Mouse (Mus musculus) hematopoietic stem cell, adult 5-6 weeks (primary cell): ENCODE measurements at regions not wholly inside any gene's neighbourhood (a gene's known extent, or its start where the extent isn't known, plus 50 kb on each side); places are given as distances from the start of the nearest gene placed in this dataset.

Experiments
- ATAC-seq, 2 experiments: fragments of 125-278 bp in 1 of 2; replicated peaks in 1 of 2; 2 replicates each; pipeline ENCODE4 v1.8.0; 2016 to 2017; ENCODE audit warnings: inconsistent platforms in 2 of 2, mild to moderate bottlenecking in 2 of 2, moderate number of reproducible peaks in 2 of 2, low read depth in 1 of 2, moderate TSS enrichment in 1 of 2; ENCODE audit not compliant: low FRiP score in 2 of 2, poor library complexity in 2 of 2, severe bottlenecking in 2 of 2, insufficient read depth in 1 of 2, low TSS enrichment in 1 of 2

- ATAC-seq, result peak in 1 of 2 experiments; percentile 19; a peak in 1 of 4 replicates
Observed at GRCm38 (mm10) chr16:95831566-95832345, 129.9 kb downstream of the Ets2 start.

GRCm38 (mm10) chr16:95827402-95827737 is 125.5 kb downstream of the Ets2 start:
- peak; percentile 87 to 91 for ATAC-seq

- no peak; a peak in 1 of 4 replicates for ATAC-seq
Observed at GRCm38 (mm10) chr16:95826681-95827401, 125.0 kb downstream of the Ets2 start.

GRCm38 (mm10) chr16:95825723-95826122 is 123.8 kb downstream of the Ets2 start:
- no peak for ATAC-seq

- ATAC-seq, result peak; percentile 5 to 32; a peak in 3 of 4 replicates
Observed at GRCm38 (mm10) chr16:95824720-95825534, 123.1 kb downstream of the Ets2 start.

GRCm38 (mm10) chr16:95823803-95824202 is 121.9 kb downstream of the Ets2 start:
- ATAC-seq, result no peak

- ATAC-seq, result no peak
Observed at GRCm38 (mm10) chr16:95821080-95821479, 119.2 kb downstream of the Ets2 start.

- no peak for ATAC-seq
Observed at GRCm38 (mm10) chr16:95820606-95821005, 118.7 kb downstream of the Ets2 start.

GRCm38 (mm10) chr16:95820013-95820412 is 118.1 kb downstream of the Ets2 start:
- ATAC-seq, result peak in 1 of 2 experiments; percentile 34; a peak in 1 of 4 replicates

- ATAC-seq, result no peak
Observed at GRCm38 (mm10) chr16:95815966-95816365, 114.1 kb downstream of the Ets2 start.

GRCm38 (mm10) chr16:95815206-95815731 is 113.4 kb downstream of the Ets2 start:
- ATAC-seq, result no peak

- ATAC-seq, result no peak
Observed at GRCm38 (mm10) chr16:95814513-95815118, 112.7 kb downstream of the Ets2 start.

GRCm38 (mm10) chr16:95811092-95811491 is 109.2 kb downstream of the Ets2 start:
- ATAC-seq, result no peak

- ATAC-seq, result no peak
Observed at GRCm38 (mm10) chr16:95809127-95809876, 107.4 kb downstream of the Ets2 start.

GRCm38 (mm10) chr16:95806510-95806909 is 104.6 kb downstream of the Ets2 start:
- no peak for ATAC-seq

GRCm38 (mm10) chr16:95804199-95804598 is 102.3 kb downstream of the Ets2 start:
- ATAC-seq, result no peak

GRCm38 (mm10) chr16:95802641-95803040 is 100.8 kb downstream of the Ets2 start:
- no peak for ATAC-seq
